Mouse (Mus musculus): ENCODE results near the gene Klrg1. TPM values are rescaled to one million over a fixed set of nuclear protein-coding genes. Genes with fewer than 3 reads are reported as not detected.
A peak's percentile ranks its signal among the peaks of the same experiment; 100 is the strongest.

Gene Klrg1
- total and polyA plus RNA-seq, 3 experiments = 0.28 to 1.0 TPM; not detected in 1

DNA sequence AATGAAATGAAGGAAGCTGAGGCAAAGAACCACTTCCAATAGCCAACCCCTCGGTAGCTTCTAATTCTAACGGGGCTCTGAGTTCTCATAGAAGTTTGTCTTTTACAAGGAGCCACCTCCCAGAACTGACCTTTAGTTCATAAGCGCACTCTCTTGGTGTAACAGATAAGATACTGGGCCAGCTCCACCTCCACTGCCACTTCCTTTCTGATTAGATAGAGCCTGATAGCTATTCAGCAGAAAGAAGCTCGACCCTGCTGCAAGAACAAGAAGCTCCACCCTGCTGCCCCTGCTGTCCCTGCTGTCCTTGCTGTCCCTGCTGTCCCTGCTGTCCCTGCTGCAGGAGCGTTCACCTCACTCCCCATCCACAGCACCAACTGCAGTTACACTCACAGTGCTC lies 8.1 kb downstream of the Klrg1 start:
- Histone ChIP-seq H3K36me3 (ENCODE audit: control insufficient read depth in 1 of 2, insufficient read depth in 2 of 2, low read length in 2 of 2) (peaks cover 0 to 27% of the 10 kb centered on the region in 2 experiments; a peak in 2 of 4 replicates), H3K9ac (ENCODE audit: control insufficient read depth, low read depth, low read length, poor library complexity, severe bottlenecking) (peak overlapping the region; percentile 60), H3K27me3 (ENCODE audit: control insufficient read depth in 1 of 2, insufficient read depth in 2 of 2, low read length in 2 of 2) (no peaks in the 10 kb centered on the region), H3K27ac (ENCODE audit: control insufficient read depth, low read depth, low read length) (peak overlapping the region; percentile 71), H3K9me3 (replicated peaks; ENCODE audit: insufficient read depth, low read length) (no peaks in the 10 kb centered on the region), H3K79me2 (ENCODE audit: control insufficient read depth, insufficient read depth, low read length, poor library complexity) (no peaks in the 10 kb centered on the region), H3K4me1 (ENCODE audit: control insufficient read depth in 1 of 2, insufficient read depth in 2 of 2, low read length in 2 of 2) (peaks cover 19 to 24% of the 10 kb centered on the region in 2 experiments), H3K4me3 (ENCODE audit: control insufficient read depth in 1 of 2, insufficient read depth in 1 of 2, low read depth in 2 of 2, low read length in 2 of 2) (peak overlapping the region; percentile 3 to 34; a peak in 1 of 4 replicates)
- DNase-seq (ENCODE audit: low read depth, low spot score) = peak; percentile 65
- no peak for TF ChIP-seq RAD21 (IDR thresholded peaks at IDR 0.05; ENCODE audit: low read depth, low read length)
- no peak; the same call in 1 of the 2 replicates for TF ChIP-seq CHD2 (IDR thresholded peaks at IDR 0.05; ENCODE audit: low read length)
- TF ChIP-seq TBP (IDR thresholded peaks at IDR 0.05; ENCODE audit: low read depth, low read length) = no peak
- TF ChIP-seq CHD1 (IDR thresholded peaks at IDR 0.05; ENCODE audit: low read depth, low read length) = no peak
- no peak for TF ChIP-seq MEF2A (IDR thresholded peaks at IDR 0.05; ENCODE audit: extremely low read depth, insufficient replicate concordance, low read depth, low read length, poor library complexity, severe bottlenecking)
- 0 out of 2 replicates have a peak, but pooled peaks have one; percentile 35 for TF ChIP-seq ELF1 (IDR thresholded peaks at IDR 0.05; ENCODE audit: low read depth, low read length)
- TF ChIP-seq NELFE (IDR thresholded peaks at IDR 0.05; ENCODE audit: low read depth, low read length) = no peak
- TF ChIP-seq TCF12 (IDR thresholded peaks at IDR 0.05; ENCODE audit: low read depth, low read length) = peak; percentile 92
- TF ChIP-seq HCFC1 (IDR thresholded peaks at IDR 0.05; ENCODE audit: low read depth, low read length) = no peak
- TF ChIP-seq ZNF384 (IDR thresholded peaks at IDR 0.05; ENCODE audit: low read depth, low read length) = 0 out of 2 replicates have a peak, but pooled peaks have one; percentile 42
- TF ChIP-seq RCOR1 (IDR thresholded peaks at IDR 0.05; ENCODE audit: low read depth, low read length) = peak; percentile 81; the same call in 1 of the 2 replicates
- TF ChIP-seq ZKSCAN1 (IDR thresholded peaks at IDR 0.05; ENCODE audit: low read depth, low read length) = no peak
- peak; percentile 62 for TF ChIP-seq SIN3A (IDR thresholded peaks at IDR 0.05; ENCODE audit: low read length)
- TF ChIP-seq EP300 (IDR thresholded peaks at IDR 0.05; ENCODE audit: low read depth in 1 of 2, low read length in 2 of 2) = peak; percentile 93 to 96
- TF ChIP-seq ZMIZ1 (IDR thresholded peaks at IDR 0.05; ENCODE audit: low read depth, low read length) = peak; percentile 68; the same call in 1 of the 2 replicates
- TF ChIP-seq POLR2AphosphoS2 (IDR thresholded peaks at IDR 0.05; ENCODE audit: low read length) = no peak
- TF ChIP-seq MAFK (IDR thresholded peaks at IDR 0.05; ENCODE audit: borderline replicate concordance, low read depth, low read length) = peak; percentile 73; the same call in 1 of the 2 replicates
- TF ChIP-seq GATA1 (IDR thresholded peaks at IDR 0.05; ENCODE audit: low read depth, low read length) = peak; percentile 97
- TF ChIP-seq MXI1 (IDR thresholded peaks at IDR 0.05; ENCODE audit: low read depth, low read length) = 0 out of 2 replicates have a peak, but pooled peaks have one; percentile 25
- 0 out of 2 replicates have a peak, but pooled peaks have one; percentile 60 for TF ChIP-seq MAZ (IDR thresholded peaks at IDR 0.05; ENCODE audit: low read depth, low read length)
- TF ChIP-seq ETS1 (IDR thresholded peaks at IDR 0.05; ENCODE audit: low read depth, low read length) = peak; percentile 87
- TF ChIP-seq MYC (IDR thresholded peaks at IDR 0.05; ENCODE audit: low read depth, low read length) = no peak
